Mouse (Mus musculus): ENCODE results near the gene Phf12. TPM values are rescaled to one million over a fixed set of nuclear protein-coding genes. Genes with fewer than 3 reads are reported as not detected.
"Not testable (repeated sequence)": the region's sequence is repeated elsewhere in the genome, so short reads cannot be mapped to it uniquely, and the experiment has no call there.

The Phf12 gene
- total RNA-seq, 2 experiments from 2014 or later: 43.9 to 52.6 TPM

DNA sequence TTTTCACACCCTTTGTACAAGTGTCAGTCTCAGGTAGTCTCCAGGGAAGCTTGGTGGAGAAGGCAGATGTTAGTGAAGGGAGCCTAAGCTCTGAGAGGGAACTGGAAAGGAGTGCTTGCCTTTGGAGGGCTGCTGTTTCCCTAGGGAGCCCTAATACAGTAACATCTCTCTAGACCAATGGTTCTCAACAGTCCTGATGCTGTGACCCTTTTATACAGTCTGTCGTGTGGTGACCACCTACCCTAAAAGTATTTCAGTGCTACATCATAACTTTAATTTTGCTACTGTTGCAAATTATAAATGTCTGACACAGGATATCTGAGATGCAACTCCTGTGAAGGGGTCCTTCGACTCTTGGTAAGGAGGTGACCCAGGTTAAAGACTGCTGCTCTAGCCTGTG is 48.0 kb downstream of the Phf12 start:
- DNase-seq (ENCODE audit: low spot score in 2 of 2): no peak

DNA sequence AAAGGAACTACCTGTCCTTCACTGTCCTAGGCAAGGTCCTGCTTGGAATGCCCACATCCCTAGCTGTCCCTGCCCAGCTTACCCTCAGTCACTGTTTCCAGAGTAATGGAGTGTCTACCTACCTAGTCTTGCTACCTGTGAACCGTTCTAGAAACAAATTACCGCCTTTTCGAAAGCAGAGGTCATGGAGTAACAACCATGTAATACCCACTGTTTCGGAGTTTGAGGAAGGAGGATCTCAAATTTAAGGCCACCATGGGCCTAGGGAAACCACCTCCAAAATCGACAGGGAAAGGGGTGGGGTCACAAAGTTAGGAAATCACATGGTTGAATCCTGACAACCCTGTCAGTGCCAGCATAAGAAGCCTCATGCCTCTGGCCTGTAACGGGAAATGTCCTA is 48.8 kb downstream of the Phf12 start:
- no peak for DNase-seq (ENCODE audit: low spot score in 2 of 2)

GRCm38 (mm10) chr11:78031947-78032808 is 49.6 kb downstream of the Phf12 start, which contains the start of gene Dhrs13:
Gene Dhrs13, plus strand, starts transcription at chr11:78032280.
- peak; percentile 89 for DNase-seq (ENCODE audit: low spot score in 2 of 2)

DNA sequence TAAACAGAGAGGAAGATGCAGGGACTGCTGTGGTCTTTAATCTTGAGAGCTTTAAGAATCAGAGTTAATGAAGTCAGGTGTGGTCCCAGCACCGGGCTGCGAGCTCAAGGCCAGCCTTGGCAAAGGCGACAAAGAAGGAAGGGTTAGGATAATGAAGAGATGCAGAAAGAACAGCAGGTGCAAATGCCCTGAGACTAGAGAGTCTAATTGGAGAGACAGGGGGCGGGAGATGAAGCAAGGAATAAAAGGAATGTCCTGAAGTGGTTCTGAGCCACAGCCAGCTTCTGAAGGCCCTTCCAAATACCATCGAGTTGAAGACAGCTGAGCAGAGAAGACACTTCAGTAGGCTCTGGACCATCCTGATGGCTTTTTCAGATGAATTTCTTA is 50.2 kb downstream of the Phf12 start:
- DNase-seq (ENCODE audit: low spot score in 2 of 2): no peak

DNA sequence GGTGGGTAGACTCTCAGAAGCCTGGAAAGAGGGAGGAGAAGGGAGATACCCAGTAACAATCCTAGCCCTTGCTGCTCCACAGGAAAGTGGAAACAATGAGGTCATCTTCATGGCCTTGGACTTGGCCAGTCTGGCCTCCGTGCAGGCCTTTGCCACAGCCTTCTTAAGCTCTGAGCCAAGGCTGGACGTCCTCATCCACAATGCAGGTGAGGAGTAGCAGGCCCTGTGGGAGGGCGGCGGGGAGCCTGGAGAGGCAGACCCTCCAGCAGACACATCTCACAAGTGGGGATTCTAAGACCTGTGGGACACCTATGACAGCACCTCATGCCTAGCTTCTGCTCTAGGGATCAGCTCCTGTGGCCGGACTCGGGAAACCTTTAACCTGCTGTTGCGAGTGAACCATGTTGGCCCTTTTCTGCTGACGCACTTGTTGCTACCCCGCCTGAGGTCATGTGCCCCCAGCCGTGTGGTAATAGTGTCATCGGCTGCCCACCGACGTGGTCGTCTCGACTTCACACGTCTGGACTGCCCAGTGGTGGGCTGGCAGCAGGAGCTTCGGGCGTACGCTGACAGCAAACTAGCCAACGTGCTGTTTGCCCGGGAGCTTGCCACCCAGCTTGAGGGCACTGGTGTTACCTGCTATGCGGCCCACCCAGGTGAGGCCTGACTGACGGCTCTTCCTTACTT is 51.5 kb downstream of the Phf12 start:
- DNase-seq (ENCODE audit: low spot score in 2 of 2): no peak

- no peak for DNase-seq (ENCODE audit: low spot score in 2 of 2)
Observed at GRCm38 (mm10) chr11:78036791-78037190, 54.2 kb downstream of the Phf12 start.

DNA sequence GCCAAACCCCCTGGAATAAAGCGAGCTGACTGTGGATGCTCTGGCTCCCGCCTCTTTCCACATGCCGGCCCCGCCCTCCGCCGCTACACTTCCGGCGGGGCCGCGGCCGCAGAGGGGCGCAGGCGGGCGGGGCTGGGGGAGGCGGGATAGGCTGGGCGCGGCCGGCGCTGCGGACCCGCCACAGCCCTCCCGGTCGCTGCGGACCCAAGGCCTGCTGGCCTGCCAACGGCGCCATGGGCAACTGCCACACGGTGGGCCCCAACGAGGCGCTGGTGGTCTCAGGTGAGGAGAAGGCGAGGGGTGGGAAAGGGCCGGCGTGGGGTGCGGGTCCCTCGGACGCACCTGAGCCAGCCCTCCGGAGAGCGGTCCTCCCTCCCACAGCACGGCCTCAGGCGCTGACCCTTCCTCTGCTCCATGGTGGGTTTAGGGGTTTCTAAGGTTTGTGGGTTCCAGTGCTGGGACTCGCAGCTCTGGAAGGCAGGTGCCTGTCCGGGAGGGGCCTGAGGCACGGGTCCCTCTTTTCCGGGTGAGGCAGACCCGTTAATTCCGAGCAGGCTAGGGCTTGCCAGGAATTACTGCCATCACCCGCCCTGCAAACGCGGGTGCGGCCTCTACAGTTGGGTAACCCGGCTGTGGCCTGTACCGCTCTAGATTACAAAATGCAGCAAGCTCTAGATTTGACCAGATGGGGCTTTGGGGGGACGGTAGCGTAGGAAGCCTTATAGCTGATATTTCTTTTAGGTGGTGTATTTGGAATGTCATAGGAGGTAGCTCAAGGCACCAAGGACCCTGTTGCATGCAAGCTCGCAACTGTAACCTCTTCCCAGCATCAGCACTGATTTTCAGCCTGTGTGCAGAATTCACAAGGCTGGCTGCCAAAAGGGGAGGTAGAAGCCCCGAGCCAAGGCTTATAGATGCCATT is 55.5 kb downstream of the Phf12 start, which contains the start of gene Flot2:
Gene Flot2, plus strand, starts transcription at position 101 of the 922 bp plus-strand sequence.
- peak; percentile 22 to 41 for DNase-seq (ENCODE audit: low spot score in 2 of 2)

DNA sequence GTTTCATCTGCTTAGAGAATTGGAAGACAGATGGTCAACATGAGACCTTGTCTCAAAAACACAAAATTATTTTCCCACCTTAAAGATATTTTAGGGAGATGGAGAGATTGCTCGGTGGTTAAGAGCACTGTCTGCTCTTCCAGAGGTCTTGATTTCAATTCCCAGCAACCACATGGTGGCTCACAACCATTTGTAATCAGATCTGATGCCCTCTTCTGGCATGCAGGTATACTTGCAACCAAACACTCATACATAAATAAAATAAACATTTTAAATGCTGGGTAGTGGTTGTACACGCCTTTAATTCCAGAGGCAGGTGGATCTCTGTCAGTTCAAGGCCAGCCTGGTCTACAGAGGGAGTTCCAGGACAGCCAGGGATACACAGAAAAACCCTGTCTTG is 58.3 kb downstream of the Phf12 start:
- no peak for DNase-seq (ENCODE audit: low spot score in 2 of 2)

DNA sequence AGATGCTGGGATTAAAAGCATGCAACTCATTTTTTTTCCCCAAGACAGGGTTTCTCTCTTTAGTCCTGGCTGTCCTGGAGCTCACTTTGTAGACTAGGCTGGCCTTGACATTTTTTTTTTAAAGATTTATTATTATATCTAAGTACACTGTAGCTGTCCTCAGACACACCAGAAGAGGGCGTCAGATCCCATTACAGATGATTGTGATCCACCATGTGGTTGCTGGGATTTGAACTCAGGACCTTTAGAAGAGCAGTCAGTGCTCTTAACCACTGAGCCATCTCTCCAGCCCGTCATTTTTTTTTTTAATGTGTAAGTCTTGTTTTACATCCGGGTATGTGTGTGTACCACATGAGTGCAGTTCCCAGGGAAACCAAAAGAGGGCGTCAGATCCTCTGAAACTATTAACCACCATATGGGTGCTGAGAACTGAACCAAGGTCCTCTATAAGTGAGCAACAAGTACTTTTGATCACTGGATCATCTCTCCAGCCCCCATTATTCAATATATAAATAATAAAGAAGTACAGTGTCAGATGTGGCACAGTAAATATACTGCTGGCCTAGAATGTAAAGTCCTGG is 59.8 kb downstream of the Phf12 start:
- not testable (repeated sequence) for DNase-seq (ENCODE audit: low spot score in 2 of 2)

DNA sequence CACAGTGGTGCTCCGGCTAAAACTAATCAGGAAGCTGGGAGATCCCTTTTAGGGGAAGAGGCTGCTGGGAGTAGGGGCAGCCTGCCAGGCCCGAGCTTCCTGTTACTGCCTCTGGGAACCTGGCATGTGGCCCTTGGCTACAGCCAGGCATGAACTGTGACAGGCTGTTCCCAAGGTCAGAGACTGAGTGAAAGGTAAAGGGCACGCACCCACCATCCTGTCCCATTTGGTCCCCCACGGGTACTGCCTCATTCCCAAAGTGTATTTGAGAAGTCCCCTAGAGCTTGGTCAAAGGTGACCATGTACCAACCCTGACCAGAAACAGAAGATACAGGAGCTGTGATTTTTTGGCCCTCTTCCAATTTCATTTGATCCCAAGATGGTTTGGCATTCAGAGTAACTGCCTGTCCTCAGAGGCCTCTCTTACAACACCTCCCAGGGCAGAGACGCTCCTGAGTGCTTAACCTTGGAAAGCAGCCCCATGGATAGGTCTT is 62.3 kb downstream of the Phf12 start:
- DNase-seq (ENCODE audit: low spot score in 2 of 2): peak; percentile 38 to 45

DNA sequence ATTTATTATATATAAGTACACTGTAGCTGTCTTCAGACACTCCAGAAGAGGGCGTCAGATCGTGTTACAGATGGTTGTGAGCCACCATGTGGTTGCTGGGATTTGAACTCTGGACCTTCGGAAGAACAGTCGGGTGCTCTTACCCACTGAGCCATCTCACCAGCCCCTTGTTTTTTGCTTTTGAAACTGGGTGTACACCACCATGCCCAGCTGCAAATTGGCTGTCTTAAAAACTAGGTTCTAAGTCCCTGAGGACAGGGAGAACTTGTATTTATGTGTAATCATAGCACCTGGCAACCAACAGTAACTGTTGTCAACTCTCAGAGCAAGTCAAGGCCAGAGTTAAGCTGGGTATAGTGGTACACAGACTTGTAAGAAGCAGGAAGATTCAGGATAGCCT is 66.1 kb downstream of the Phf12 start:
- DNase-seq (ENCODE audit: low spot score in 2 of 2): not testable (repeated sequence)

GRCm38 (mm10) chr11:78053078-78053477 is 70.5 kb downstream of the Phf12 start:
- no peak for DNase-seq (ENCODE audit: low spot score in 2 of 2)

GRCm38 (mm10) chr11:78056946-78057345 is 74.4 kb downstream of the Phf12 start:
- no peak for DNase-seq (ENCODE audit: low spot score in 2 of 2)

DNA sequence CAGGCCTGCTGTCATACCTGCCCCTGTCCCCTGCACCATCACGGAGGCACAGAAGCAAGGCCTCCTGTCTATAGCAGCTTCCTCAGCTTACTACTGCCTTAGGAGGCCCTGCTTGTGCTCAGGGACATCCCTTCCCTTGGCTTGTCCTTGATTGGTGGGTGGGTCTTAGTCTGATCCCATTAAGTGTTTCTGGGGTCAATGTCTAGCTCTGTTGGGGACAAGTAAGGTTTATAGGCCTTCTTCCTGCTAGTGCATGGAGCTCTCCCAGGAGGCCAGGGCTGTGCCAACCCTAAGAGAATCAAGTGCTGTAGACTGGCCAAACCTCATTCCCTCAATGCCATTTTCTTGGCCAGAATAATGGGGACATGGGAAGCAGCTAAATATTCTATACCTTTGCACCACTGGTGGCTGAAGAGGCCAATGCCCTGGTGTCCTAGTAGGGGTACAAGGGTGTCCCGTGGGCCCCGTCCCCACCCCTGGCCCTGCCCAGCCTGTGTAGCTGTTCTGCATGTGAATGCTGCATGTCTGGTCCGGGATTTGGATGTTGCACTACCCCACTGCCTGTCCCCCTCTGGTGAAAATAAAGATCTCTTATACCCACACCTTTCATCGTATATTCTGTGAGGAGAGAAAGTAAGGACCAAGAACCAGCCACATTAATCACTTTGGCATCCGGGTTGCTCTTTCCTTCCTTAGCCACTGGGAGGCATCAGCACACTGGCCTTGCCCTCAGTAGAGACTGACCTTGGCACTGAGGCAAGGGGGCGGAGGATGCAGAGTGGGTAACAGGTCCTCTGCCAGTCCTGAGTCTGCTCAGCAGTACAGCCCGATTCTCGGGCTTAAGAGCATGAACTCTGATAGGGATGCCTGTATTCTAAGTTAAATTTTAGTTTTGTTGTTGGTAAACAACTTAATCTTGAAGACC is 77.5 kb downstream of the Phf12 start:
- DNase-seq (ENCODE audit: low spot score in 2 of 2): peak; percentile 58 to 72

- no peak for DNase-seq (ENCODE audit: low spot score in 2 of 2)
Observed at GRCm38 (mm10) chr11:78062563-78062962, 80.0 kb downstream of the Phf12 start.

DNA sequence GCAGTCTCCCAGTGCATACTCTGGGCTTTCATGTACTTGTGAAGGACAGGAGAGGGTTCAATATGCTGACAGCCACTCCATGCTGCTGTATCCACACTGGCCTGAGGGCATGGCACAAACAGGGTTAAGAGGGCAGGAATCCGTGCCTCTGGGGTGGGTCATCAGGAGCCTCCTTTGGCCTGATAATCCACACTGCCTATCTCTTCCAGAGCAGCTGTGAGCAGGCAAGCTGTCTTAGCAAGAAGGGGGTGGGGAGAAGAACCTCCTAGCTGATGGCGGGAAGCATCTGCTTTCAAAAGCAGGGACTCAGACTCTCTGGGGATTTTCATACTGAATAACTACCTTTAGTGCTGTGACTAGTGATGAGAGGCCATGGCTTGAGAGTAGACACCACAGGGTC is 83.4 kb downstream of the Phf12 start:
- no peak for DNase-seq (ENCODE audit: low spot score in 2 of 2)

DNA sequence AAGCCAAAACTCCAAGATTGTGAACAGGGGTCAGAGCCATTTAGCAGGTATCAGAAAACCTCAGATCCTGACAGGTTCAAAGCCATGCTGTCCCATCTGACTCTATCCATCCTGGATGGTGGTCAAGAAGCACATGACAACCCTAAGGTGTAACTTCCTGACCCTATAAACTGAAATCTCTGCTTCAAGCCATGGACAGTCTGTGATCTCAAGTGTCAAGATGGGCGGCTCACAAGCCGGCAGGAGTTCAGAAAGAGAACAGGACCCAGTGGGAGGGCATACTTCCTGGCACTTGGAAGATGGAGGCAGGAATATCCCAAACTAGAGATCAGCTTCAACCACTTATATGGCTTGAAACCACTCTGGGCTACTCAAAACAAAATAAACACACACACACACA is 84.1 kb downstream of the Phf12 start:
- no peak for DNase-seq (ENCODE audit: low spot score in 2 of 2)

DNA sequence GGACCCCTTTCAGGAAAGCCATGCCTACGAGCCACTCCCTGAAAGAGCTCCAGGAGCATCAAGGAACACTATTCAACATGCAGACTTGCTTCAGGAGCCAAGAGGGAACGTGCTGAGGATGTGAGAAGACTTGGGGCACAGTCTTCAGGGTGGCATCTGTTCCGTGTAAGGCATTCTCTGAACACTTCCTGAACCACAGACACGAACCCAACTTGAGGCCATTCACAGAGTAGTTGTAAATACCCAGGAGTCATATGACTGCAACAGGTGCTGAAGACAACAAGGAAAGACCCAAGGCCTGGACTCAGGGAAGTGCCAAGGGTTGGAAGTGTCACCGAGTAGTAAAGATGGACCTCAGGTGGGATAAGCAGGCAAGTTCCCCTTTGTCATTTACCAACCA is 85.0 kb downstream of the Phf12 start:
- DNase-seq (ENCODE audit: low spot score in 2 of 2): no peak

GRCm38 (mm10) chr11:78069130-78069529 is 86.6 kb downstream of the Phf12 start:
- DNase-seq (ENCODE audit: low spot score in 2 of 2): no peak

GRCm38 (mm10) chr11:78069646-78070045 is 87.1 kb downstream of the Phf12 start:
- DNase-seq (ENCODE audit: low spot score in 2 of 2): no peak

All from layer of hippocampus, postnatal 14 days (tissue).